Comparison of ENCODE assay signal across 28 mouse cellular contexts in the genomic region with DNA sequence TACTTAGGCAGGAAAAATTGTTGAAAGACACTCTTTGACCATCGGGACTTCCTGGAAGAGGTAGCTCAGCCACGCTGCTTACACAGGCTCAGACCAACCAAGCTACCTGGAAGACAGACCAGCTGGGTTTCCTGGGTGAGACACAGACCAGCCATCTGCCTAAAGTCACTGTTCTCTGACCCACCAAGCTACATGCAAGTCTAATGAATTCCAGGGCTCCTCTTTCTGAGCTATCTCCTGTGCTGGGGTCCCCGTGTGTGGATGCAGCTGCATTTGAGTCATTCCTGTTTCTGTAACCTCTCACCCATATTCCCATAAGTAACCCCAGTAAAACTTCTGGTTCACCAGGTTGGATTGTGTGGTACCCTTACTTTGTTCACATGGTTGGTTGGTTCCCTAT.
"Had no signal": no experiment of that assay in that cellular context is flagged by ENCODE, and none has a peak within 500 bp of the region (broad histone marks: within the 10 kb centered on the region; RNA-seq: fewer than 3 reads in every experiment).

No protein-coding gene starts in this region.

- H3K4me3 ChIP-seq: heart, embryonic 12.5 days; heart, embryonic 13.5 days; heart, embryonic 15.5 days; hindbrain, embryonic 10.5 days; hindbrain, embryonic 12.5 days; hindbrain, embryonic 13.5 days; hindbrain, embryonic 15.5 days; intestine, embryonic 15.5 days; kidney, embryonic 15.5 days; layer of hippocampus, adult 2 months; left cerebral cortex, adult 2 months had no signal

- H3K27me3 ChIP-seq: heart, embryonic 12.5 days; heart, embryonic 13.5 days; heart, embryonic 15.5 days; hindbrain, embryonic 12.5 days; hindbrain, embryonic 13.5 days; hindbrain, embryonic 15.5 days; intestine, embryonic 15.5 days; kidney, embryonic 15.5 days had no signal

- H3K4me1 ChIP-seq: hindbrain, embryonic 10.5 days; hindbrain, embryonic 12.5 days; hindbrain, embryonic 13.5 days; hindbrain, embryonic 15.5 days; intestine, embryonic 15.5 days had no signal

- H3K36me3 ChIP-seq: heart, embryonic 12.5 days; heart, embryonic 13.5 days; heart, embryonic 15.5 days; hindbrain, embryonic 10.5 days; hindbrain, embryonic 12.5 days; hindbrain, embryonic 13.5 days; hindbrain, embryonic 15.5 days; intestine, embryonic 15.5 days; kidney, embryonic 15.5 days had no signal

- H3K9ac ChIP-seq: heart, embryonic 12.5 days; heart, embryonic 13.5 days; heart, embryonic 15.5 days; hindbrain, embryonic 12.5 days; hindbrain, embryonic 13.5 days; hindbrain, embryonic 14.5 days; hindbrain, embryonic 15.5 days; intestine, embryonic 15.5 days; kidney, embryonic 15.5 days had no signal

- H3K27ac ChIP-seq: heart, embryonic 13.5 days; heart, embryonic 15.5 days; hindbrain, embryonic 10.5 days; hindbrain, embryonic 12.5 days; hindbrain, embryonic 13.5 days; hindbrain, embryonic 14.5 days; hindbrain, embryonic 15.5 days; hindbrain, postnatal 0 days; intestine, embryonic 15.5 days; kidney, embryonic 15.5 days; kidney, postnatal 0 days; layer of hippocampus, adult 2 months; left cerebral cortex, adult 2 months had no signal

- DNase-seq: heart, postnatal 10 days; heart, postnatal 14 days; heart, postnatal 4 days; kidney, adult 11 months; kidney, adult 18-20 months; kidney, adult 2 months; kidney, adult 8-10 months; kidney, adult 9 months; kidney, postnatal 10 days; kidney, postnatal 14 days; kidney, postnatal 25 days; kidney, postnatal 4 days; layer of hippocampus, adult 9-11 months; layer of hippocampus, postnatal 36 days had no signal

- H3K9me3 ChIP-seq: heart, embryonic 12.5 days; heart, embryonic 13.5 days; heart, embryonic 15.5 days; hindbrain, embryonic 10.5 days; hindbrain, embryonic 12.5 days; hindbrain, embryonic 13.5 days; hindbrain, embryonic 15.5 days; intestine, embryonic 15.5 days; kidney, embryonic 15.5 days had no signal
